Mouse (Mus musculus) heart, postnatal 25 days (tissue): Measurements from ENCODE around the gene Snx19. TPM values are rescaled to one million over a fixed set of nuclear protein-coding genes. Genes with fewer than 3 reads are reported as not detected.

Source experiments
- DNase-seq: peaks from one replicate; pipeline ENCODE4 v3.0.0; 2022; ENCODE audit warnings: low spot score
- intact Hi-C: fragments of 180-260 bp; cut with DNase I; formaldehyde crosslinking; loops from one replicate; pipeline ENCODE4 v1.15.1; 2025
- total RNA-seq, 2 experiments: library from RNA; stranded (reverse); gene quantifications; 2 replicates each; pipeline ENCODE4 v1.2.3; 2021

Snx19 gene
- 10 to 100 TPM; 26.0 to 26.6 TPM for total RNA-seq

DNA sequence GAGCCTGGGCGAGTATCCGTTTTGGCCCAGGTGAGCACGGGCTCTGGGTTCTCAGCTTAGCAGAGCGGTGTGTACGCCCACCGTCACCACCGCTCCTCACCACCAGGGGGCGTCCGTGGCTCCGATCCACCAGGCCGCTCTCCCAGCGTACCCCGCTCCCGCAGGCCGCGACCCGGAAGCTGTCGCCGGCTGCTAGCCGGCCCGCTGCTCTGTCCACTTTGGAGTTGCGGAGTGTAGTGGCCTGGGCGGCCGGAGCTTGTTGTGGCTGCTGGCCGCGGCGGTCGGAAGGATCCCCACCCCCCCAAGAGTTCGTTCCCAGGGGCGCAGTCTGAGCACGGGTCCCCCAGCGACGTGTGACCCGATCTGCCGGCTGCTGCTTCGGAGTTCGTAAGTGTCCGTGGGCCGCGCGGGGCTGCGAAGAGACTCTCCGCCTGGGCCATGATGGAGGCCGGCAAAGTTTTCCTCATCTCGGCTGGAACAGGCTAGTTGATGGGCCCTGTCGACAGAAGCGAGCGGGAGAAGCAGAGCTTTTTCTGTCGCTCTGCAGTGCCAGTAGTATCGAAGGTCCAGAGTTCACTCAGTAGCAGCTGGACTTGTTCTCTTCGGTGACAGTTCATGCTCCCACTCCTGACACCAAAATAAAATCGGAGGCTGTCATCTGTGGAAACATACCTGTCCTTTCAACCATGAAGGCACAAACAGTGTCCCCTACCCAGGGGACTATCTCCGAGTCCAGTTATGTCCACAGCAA is at the start of gene Snx19:
Gene Snx19 (plus strand): TSS at position 227 of the 751 bp plus-strand sequence.
- peak; percentile 79 for DNase-seq
- intact Hi-C loops: no loop called here

DNA sequence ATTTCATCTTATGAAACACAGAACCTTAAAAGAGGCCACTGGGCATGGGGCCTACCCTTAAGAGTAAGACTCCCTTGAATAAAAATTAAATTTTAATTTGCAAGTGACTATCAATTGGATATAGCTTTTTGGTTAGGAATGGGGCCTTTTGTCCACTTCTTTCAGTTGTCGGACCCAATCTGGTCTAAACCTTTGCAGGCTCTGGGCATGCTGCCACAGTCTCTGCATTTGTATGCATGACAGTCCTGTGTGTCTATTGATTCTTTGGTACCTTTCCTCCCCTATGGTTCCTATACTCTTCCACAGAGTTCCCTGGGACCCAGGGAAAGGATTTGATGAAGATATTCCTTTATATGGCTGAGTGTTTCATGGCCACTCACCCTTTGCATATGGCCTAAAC is 26.1 kb upstream of the Snx19 start:
- no peak for DNase-seq
- intact Hi-C loops: no loop called here

DNA sequence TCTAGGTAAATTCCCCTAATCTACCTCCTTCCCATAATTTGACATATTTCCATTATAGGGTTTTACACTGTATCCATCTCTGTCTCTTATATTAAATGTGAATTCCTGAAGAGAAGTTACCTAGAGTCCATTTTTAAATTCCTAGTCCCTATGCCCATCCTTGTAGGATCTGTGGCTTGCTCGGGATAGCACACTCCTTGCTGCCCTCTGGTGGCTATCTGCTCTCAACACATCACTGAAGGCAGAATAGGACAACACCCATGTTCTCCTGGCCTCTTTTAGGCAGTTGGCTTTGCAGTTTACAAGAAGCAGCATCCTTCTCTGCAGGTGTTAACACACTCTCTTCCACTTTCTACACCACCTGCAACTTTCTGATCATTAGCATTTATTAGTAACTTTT is 4.0 kb upstream of the Snx19 start:
- intact Hi-C loops: no loop called here
- no peak for DNase-seq

DNA sequence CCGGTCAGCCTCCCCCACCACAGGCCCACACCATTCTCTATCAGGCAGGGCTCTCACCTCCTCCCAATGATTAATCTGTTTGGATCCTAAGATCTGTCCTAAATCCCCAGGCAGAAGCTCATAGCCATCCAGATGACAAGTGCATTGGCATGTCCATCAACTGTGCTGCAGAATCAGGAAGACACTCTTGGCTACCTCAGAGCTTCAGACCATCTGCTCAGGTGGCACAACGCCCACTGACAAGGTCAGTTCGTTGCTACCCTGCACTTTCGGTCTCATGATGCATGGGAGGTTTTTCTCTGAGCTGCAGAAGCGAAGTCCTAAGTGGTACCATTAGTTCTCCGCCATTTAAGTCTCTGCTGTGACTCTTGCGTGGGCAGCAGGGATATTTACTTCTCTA is 1.7 kb upstream of the Snx19 start:
- intact Hi-C loops: loop anchor here (2.0 kb wide), 1 partner anchor 762 kb away; no protein-coding TSS in a partner anchor
- no peak for DNase-seq

DNA sequence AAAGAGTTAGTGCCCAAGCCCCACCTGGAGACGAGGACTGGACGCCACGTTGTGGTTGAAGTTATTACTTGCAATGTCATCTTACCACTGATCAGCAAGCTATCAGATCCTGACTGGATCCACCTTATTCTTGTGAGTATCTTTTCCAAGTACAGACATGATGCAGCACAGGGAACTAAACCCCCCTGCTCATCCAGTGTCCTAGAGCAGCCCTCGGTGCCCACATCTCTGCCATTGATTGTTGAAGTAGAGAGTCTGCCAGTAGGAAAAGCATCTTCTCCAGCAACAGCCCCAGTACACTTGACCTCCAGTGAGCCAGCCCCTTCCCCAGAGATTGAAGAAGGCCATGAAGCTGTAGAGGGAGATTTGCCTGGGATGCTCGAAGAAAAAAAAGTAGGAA is 1.3 kb downstream of the Snx19 start:
- intact Hi-C loops: no loop called here
- DNase-seq: no peak

DNA sequence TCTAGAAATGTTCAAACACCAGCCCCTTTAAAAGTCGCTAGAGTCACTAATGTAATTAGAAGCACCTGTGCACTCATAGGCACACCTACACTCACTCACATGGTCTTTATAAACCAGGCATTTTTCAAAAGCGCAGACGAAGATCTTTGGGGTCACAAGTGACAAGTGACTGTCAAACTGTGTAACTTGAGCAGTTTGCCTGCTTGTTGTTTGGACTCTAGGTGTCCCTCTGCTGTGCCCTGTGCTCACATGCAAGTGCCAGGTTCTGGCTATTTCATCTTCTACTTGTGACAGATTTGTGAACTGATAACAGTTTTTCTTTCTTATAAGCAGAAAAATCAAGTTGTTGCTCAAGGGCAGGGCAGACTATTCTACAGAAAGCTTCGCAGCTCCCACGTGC is 3.5 kb downstream of the Snx19 start:
- DNase-seq: no peak
- intact Hi-C loops: no loop called here

DNA sequence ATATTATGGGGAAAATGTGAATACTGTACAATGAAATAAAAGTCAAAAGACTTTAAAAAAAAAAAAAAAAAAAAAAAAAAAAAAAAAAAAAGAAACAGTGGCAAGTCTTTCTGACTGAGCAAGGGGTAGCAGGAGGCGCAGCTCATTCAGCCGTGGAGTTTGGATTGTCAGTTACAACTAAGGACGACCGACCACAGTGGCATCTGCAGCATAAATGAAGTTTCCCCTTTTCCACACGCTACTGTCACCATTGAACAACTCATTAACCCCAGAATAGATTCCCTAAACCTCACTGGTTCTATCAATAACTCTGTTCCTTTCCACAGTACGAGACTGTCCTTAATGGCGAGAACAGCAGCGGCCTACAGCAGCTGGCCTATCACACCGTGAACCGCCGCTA is 5.0 kb downstream of the Snx19 start:
- no peak for DNase-seq
- intact Hi-C loops: no loop called here

DNA sequence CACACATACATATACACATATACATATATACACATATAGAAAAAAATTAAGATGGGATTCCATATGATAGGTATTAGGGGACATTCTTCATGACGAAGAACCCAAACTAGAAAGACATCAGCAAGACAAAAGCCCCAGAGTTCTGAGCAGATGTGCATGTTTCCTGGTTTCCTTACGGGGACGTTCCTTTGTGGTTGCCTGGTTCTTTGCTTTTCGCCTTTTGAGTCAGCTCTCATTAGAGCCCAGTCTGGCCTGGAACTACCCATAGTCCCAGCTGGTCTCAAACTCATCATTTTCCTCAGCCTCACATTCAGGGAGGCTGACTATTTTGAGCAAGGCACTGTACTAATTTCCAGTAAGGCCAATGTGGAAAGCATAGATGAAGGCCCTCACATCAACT is 7.0 kb downstream of the Snx19 start:
- DNase-seq: no peak
- intact Hi-C loops: no loop called here

DNA sequence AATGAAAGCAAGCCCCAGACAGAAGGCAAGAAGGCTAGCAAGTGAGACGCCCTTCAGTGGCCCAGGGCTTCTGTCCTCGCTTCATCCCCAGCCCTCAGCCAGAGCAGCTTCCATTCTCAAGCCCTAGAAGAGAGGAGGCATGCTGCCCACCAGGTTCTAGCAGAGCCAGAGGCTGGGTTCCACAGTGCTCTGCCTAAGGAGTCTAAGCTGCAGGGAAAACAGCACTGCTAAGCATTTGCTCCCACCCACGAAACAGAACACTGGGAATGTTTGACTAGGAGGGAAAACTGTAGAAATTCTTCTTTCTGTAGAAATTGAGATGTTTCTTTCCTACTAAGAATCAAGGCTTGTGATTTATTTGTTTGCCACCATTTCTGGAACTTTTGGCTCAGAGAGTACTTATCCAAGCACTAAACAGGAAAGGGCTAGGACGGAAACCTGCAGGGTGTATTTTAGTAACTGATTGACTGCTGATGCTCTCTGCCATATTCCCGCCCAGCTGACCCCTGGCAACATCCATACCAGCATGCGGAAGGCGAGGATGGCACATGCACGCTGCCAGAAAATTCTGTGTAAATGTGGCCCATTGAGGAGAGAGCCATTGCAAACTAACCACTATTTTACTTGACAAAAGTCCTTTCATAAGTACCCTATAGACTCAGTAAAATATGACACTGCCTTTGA is 9.1 kb downstream of the Snx19 start:
- intact Hi-C loops: loop anchor here (5.0 kb wide), 1 partner anchor 41 kb away; no protein-coding TSS in a partner anchor

DNA sequence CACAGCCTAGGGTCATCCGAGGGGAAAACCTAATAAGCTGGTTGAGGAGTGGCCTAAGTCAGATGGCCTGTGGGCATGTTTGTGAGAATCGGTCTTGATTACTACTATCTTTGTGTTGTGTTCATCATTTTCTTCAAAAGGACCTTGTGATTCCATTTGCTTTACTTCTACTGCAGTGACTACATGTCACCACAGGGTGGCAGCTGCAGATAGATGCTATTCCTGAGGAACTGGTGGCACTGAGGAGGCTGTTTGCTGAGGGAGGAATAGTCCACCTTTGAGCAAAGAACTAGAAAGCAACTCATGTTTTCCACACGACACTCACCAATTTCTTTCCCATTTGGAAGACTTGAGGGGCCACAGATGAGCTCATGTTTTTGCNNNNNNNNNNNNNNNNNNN is 11.6 kb downstream of the Snx19 start:
- intact Hi-C loops: loop anchor here (2.0 to 5.0 kb wide), 2 partner anchors 39 to 502 kb away; no protein-coding TSS in a partner anchor
- no peak for DNase-seq

More for the DNA sequence above, 9.1 kb downstream of the Snx19 start:
- DNase-seq: no peak

DNA sequence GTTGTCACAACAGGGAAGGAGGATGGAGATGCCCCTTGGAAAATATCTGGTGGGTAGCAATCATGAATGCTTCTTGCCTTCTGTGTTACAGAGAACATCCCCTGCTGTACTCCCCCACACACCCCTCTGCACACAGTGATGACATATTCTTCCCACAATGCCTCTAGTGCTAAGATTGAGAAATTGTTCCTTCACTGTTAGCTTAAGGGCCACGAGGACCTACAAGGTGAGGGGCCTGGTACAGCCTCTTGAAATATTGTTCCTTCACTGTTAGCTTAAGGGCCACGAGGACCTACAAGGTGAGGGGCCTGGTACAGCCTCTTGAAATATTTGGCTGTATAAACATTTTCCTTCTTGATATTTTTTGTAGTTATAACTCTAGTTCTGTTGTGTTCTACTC is 14.9 kb downstream of the Snx19 start:
- DNase-seq: no peak
- intact Hi-C loops: no loop called here

DNA sequence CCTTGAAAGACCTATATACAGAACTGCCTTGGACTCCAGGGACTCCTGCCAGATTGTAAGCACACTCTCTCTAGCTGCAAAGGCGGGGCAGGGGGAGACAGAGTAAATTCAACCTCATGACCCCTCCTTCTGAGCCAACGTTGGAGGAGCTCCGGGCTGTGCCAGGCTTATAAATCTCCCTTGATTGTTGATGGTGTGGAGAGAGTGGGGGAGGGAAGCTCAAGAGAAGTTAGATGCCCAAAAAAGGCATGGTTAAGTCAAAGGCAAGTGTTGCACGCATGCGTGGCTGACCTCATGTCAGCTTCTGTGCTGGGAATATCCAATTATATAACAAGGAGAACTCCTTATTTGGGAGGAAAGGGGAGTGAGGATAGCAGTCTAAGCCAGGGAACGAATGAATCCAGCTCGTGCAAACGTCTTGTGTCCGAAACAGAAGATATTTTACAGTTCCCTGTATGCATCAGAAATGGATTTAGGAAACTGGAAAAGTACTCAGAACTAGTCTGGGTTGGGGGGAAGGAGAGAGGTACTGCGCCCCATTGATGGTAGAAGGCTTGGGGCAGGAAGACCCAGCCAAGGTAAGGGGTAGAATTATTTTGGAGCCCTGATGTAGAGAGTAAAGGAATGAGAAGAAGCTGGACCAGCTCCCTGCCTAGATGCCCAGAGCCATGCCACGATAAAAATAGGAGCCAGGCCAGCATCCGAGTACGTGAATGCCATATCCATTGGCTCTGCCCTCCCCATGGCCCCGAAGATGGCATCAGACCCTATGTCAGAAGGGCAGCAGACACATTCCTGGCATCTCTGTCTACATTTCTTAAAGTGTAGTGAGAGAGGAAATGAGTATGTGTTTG is 18.6 kb downstream of the Snx19 start:
- intact Hi-C loops: loop anchor here (5.0 kb wide), 1 partner anchor 637 kb away; no protein-coding TSS in a partner anchor

DNA sequence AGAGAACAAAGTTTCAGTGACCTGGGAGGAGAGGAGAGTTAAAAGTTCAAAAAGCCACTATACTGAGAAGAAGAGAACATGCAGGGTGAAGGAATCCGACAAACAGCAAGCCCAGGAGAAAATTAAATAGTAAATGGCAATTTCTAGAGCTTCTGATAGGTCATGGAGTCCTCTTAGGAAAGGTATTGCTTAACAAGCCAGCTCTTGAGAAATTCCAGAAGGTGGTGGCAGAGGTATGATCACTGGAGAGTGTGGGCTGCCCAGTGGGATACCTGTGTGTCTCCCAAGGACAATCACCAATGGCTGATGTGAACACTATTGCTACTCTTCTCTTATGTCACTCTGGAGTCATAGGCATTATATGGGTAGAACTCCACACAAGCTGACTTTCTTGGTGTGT is 19.2 kb downstream of the Snx19 start:
- no peak for DNase-seq
- intact Hi-C loops: loop anchor here (5.0 kb wide), 1 partner anchor 636 kb away; no protein-coding TSS in a partner anchor

More for the DNA sequence above, 18.6 kb downstream of the Snx19 start:
- DNase-seq: peak; percentile 54

DNA sequence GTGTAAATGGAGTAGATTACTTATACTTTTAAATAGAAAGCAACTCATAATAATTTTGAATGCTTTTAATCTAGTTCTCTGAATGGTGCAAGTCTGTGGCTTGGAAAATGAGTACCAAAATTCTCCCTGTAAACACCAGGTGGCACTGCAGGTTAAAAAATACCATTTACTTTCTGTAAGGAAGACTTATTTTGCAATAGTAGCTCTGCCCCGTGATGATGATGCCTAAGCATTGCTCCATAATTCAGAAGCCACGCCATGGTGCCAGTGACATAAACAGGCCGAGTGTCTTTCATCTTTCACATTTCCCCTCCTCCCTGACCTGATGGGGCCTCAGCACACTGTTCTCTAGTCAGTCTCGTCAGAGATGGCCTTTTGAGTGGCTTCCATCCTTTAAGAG is 21.6 kb downstream of the Snx19 start:
- no peak for DNase-seq
- intact Hi-C loops: loop anchor here (1.0 to 5.0 kb wide), 3 partner anchors 32 to 634 kb away; no protein-coding TSS in a partner anchor

DNA sequence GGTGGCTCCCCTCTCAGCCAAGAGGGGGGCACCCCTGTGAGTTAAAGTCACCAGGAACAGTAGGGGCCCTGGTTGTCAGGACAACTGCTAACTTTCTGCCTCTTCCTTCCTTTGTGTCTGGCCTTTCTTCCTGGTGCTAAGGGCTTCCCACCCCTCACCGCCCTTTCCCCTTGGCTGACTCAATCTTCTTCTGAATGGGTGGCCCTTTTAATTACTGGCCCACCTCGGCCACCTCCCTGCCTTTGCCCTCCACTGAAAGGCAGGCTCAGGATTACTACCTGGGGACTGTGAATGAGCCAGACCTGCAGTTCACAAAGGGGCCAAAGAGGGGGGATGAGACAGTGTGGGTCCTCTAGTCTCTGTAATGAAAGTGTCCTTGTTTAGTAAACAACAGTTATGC is 23.0 kb downstream of the Snx19 start:
- DNase-seq: no peak
- intact Hi-C loops: loop anchor here (5.0 kb wide), 1 partner anchor 632 kb away; no protein-coding TSS in a partner anchor

DNA sequence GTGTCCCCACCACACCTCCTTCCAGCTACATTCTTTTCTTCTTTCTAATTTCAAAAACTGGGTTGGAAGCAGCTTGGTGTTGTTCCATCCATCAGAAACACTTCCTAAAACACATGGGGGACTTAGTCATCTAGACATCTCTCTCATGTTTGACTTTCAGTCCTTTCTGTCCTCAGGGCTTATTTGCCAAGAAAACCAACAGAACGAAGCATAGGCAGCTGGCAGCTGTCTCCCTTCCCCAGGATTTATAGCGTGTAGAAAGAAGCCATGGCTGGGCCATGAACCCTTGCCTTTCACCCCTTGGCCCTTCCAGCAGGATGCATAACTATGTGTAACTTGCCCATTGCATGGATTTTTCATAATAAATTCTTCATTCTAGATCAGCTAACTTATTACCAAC is 23.9 kb downstream of the Snx19 start:
- intact Hi-C loops: no loop called here
- no peak for DNase-seq

DNA sequence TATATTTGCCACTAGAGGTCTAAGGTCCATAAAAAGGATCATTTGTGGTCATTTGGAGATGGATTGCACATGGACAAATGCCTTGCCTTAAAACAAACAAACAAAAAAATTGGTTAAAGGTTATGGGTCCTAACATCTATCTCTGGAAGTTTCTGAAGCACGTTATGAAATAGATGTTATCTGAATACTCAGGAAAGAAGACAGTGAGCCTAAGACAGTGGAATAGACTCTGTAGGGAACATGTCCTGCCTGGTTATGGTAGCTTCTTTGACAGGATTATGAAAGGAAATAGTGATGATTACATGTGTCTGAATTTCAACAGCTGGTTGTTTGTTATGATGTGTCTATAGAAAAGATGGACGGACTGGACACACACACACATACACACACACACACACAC is 27.6 kb downstream of the Snx19 start:
- DNase-seq: no peak
- intact Hi-C loops: no loop called here

DNA sequence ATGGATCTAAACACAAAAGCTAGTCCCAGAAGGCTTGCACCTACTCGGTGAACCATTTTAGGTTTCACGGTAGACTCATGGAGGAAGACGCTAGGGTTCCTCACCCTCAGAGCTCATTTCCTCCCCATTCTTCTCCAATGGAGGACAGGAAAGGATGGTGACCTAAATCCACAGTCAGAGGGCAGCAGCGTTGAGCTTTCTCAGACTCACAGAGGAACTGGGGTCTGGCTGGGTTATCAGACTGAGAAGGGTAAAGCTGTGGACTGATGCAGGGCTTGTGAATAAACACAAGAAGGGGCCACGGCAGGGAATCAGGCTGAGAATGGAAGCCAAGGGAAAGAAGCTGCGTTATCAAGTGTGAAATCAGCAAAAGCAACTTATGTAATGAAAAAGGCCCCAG is 29.3 kb downstream of the Snx19 start:
- no peak for DNase-seq
- intact Hi-C loops: no loop called here

DNA sequence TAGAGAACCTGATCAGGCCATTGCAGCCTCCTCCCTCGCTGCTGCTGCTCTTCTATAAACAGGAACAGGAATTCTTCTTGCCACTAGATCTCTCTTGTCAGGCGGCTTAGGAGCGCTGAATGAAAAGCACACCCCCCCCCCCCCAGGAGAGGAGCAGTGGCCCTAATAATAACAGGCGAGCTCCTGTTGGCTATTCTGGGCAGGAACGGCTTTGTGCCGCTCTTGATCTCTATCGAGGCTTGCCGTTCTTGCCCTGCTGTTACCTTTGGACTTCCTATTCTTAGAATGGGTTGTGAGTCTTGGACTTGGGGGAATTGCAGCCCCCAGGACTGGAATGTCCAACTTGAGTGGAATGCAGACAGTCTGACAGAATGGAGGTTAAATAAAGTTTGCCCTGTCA is 33.6 kb downstream of the Snx19 start:
- no peak for DNase-seq
- intact Hi-C loops: no loop called here

DNA sequence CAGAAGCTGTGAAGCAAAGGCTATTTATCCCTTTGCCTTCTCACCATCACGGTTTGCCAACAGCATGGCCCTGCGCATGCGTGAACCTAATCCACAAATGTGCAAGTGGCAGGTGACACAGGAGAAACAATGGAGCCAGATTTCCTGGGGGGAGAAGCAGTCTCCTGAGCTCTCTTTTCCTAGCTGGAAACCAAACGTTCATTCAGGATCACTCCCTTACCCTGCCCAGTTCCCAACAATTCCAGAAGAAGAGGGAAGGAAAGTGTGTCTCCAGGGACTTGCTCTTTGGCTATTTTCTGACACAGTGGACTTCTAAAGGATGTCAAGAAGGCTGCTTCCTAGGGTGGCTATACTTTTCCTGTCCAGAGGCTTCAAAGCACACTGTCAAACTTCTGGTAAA is 37.8 kb downstream of the Snx19 start:
- peak; percentile 32 for DNase-seq
- intact Hi-C loops: no loop called here
